Mouse (Mus musculus) cortical plate, adult 2 months (tissue): ENCODE measurements around the gene Spock2.

Experiments
- CTCF ChIP-seq: fragments of 200-500 bp; IDR thresholded peaks from 2 replicates; pipeline ENCODE4 v1.5.1; 2011; ENCODE audit warnings: mild to moderate bottlenecking, control low read depth, low read length; ENCODE audit not compliant: insufficient read depth; ENCODE audit errors: extremely low read depth
- POLR2A ChIP-seq: fragments of 200-500 bp; IDR thresholded peaks from 2 replicates; pipeline ENCODE4 v1.6.1; 2011; ENCODE audit warnings: mild to moderate bottlenecking, low read length, control low read depth; ENCODE audit not compliant: insufficient read depth; ENCODE audit errors: extremely low read depth

GRCm38 (mm10) chr10:60166068-60166467 is 60.0 kb downstream of the Spock2 start:
- TF ChIP-seq POLR2A, result no peak
- no peak for TF ChIP-seq CTCF
